Mouse (Mus musculus) hindbrain, embryonic 11.5 days (tissue): ENCODE measurements at regions not wholly inside any gene's neighbourhood (a gene's known extent, or its start where the extent isn't known, plus 50 kb on each side); places are given as distances from the start of the nearest gene placed in this dataset.

Experiments used
- ATAC-seq: fragments of 200-750 bp; cut with Nextera tagmentation; 2 replicates; pipeline ENCODE4 v1.8.0; 2017; ENCODE audit warnings: mild to moderate bottlenecking, moderate TSS enrichment, moderate library complexity; ENCODE audit not compliant: low FRiP score
- DNase-seq: peaks from one replicate; pipeline ENCODE4 v3.0.0-alpha.2; 2015; ENCODE audit warnings: low spot score
- H3K27ac ChIP-seq: fragments of 300-500 bp; sonication (generic); 2 replicates; pipeline ENCODE4 v1.5.1; 2014; ENCODE audit warnings: mild to moderate bottlenecking, low read depth, low read length
- H3K27me3 ChIP-seq: fragments of 300-500 bp; sonication (generic); 2 replicates; pipeline ENCODE4 v1.6.1; 2014; ENCODE audit warnings: mild to moderate bottlenecking, low read length, moderate library complexity, mixed read lengths; ENCODE audit not compliant: control insufficient read depth, insufficient read depth
- H3K36me3 ChIP-seq: fragments of 300-500 bp; sonication (generic); 2 replicates; pipeline ENCODE4 v1.6.1; 2014; ENCODE audit warnings: mild to moderate bottlenecking, low read length, moderate library complexity, mixed read lengths; ENCODE audit not compliant: control insufficient read depth, insufficient read depth
- H3K4me1 ChIP-seq: fragments of 300-500 bp; sonication (generic); replicated peaks from 2 replicates; pipeline ENCODE4 v1.6.1; 2014; ENCODE audit warnings: low read length, mixed read lengths; ENCODE audit not compliant: control insufficient read depth, insufficient read depth
- H3K4me2 ChIP-seq: fragments of 300-500 bp; sonication (generic); replicated peaks from 2 replicates; pipeline ENCODE4 v1.6.1; 2014; ENCODE audit warnings: mild to moderate bottlenecking, low read depth, low read length
- H3K4me3 ChIP-seq: fragments of 300-500 bp; sonication (generic); 2 replicates; pipeline ENCODE4 v1.5.1; 2014; ENCODE audit warnings: low read depth, low read length
- H3K9ac ChIP-seq: fragments of 300-500 bp; sonication (generic); 2 replicates; pipeline ENCODE4 v1.6.1; 2014; ENCODE audit warnings: low read depth, low read length
- H3K9me3 ChIP-seq: fragments of 300-500 bp; sonication (generic); 2 replicates; pipeline ENCODE4 v1.6.1; 2016; ENCODE audit warnings: low read length; ENCODE audit not compliant: control insufficient read depth
- WGBS: fragments of 180-500 bp; shearing (Covaris S2); extraction: QIAGEN DNeasy Blood & Tissue Kit; methylation state at CpG from one replicate; pipeline ENCODE4 v1.1.7; 2014; 5-methylcytosine and 5-hydroxymethylcytosine counted together

GRCm38 (mm10) chr2:79059944-79060238 lies 192.0 kb downstream of the Ube2e3 start:
- no peaks in the 10 kb centered on the region for H3K4me1 ChIP-seq
- no peak overlapping the region for H3K4me3 ChIP-seq
- ATAC-seq: peak; percentile 34; the same call in 1 of the 2 replicates
- no peaks in the 10 kb centered on the region for H3K36me3 ChIP-seq
- 85% methylated on average over 4 of the region's 4 CpGs for WGBS
- H3K9ac ChIP-seq: no peak overlapping the region
- H3K9me3 ChIP-seq: no peaks in the 10 kb centered on the region
- H3K4me2 ChIP-seq: no peak overlapping the region
- no peaks in the 10 kb centered on the region for H3K27me3 ChIP-seq
- peak overlapping the region; percentile 56 for H3K27ac ChIP-seq
- no peak for DNase-seq

- Histone ChIP-seq H3K27ac (no peak overlapping the region), H3K9ac (no peak overlapping the region), H3K27me3 (no peaks in the 10 kb centered on the region), H3K9me3 (no peaks in the 10 kb centered on the region), H3K36me3 (no peaks in the 10 kb centered on the region), H3K4me1 (no peaks in the 10 kb centered on the region), H3K4me3 (no peak overlapping the region), H3K4me2 (no peak overlapping the region)
- no peak for DNase-seq
- WGBS: 82% methylated on average over 7 of the region's 7 CpGs
- ATAC-seq: no peak
Measured at GRCm38 (mm10) chr2:79060320-79060719, 192.4 kb downstream of the Ube2e3 start.

GRCm38 (mm10) chr2:79061645-79062044 lies 193.6 kb upstream of the Itga4 start:
- no peak for DNase-seq
- 79% methylated on average over 4 of the region's 4 CpGs for WGBS

GRCm38 (mm10) chr2:79062196-79062636 lies 193.0 kb upstream of the Itga4 start:
- Histone ChIP-seq H3K4me3 (no peak overlapping the region), H3K27ac (no peak overlapping the region), H3K9ac (no peak overlapping the region), H3K4me1 (no peaks in the 10 kb centered on the region), H3K36me3 (no peaks in the 10 kb centered on the region), H3K4me2 (no peak overlapping the region), H3K9me3 (no peaks in the 10 kb centered on the region), H3K27me3 (no peaks in the 10 kb centered on the region)
- WGBS: 80% methylated on average over 6 of the region's 6 CpGs
- DNase-seq (no peak), ATAC-seq (no peak)

More at GRCm38 (mm10) chr2:79061645-79062044, 193.6 kb upstream of the Itga4 start:
- Histone ChIP-seq H3K36me3 (no peaks in the 10 kb centered on the region), H3K4me2 (no peak overlapping the region), H3K27me3 (no peaks in the 10 kb centered on the region), H3K9ac (no peak overlapping the region), H3K4me1 (no peaks in the 10 kb centered on the region), H3K4me3 (no peak overlapping the region), H3K27ac (no peak overlapping the region), H3K9me3 (no peaks in the 10 kb centered on the region)
- no peak for ATAC-seq

GRCm38 (mm10) chr2:79063641-79064040 lies 191.6 kb upstream of the Itga4 start:
- no peak overlapping the region for H3K4me3 ChIP-seq
- no peaks in the 10 kb centered on the region for H3K9me3 ChIP-seq
- no peaks in the 10 kb centered on the region for H3K27me3 ChIP-seq
- no peaks in the 10 kb centered on the region for H3K36me3 ChIP-seq
- no peak overlapping the region for H3K4me2 ChIP-seq
- ATAC-seq (no peak), DNase-seq (no peak)
- H3K4me1 ChIP-seq: no peaks in the 10 kb centered on the region
- no peak overlapping the region for H3K27ac ChIP-seq
- H3K9ac ChIP-seq: no peak overlapping the region
- 98% methylated on average over 2 of the region's 2 CpGs for WGBS

GRCm38 (mm10) chr2:79065321-79065720 lies 189.9 kb upstream of the Itga4 start:
- DNase-seq: no peak
- 91% methylated on average over 1 of the region's 1 CpGs for WGBS

GRCm38 (mm10) chr2:79076115-79076514 lies 179.1 kb upstream of the Itga4 start:
- Histone ChIP-seq H3K4me1 (no peaks in the 10 kb centered on the region), H3K4me3 (no peak overlapping the region), H3K36me3 (no peaks in the 10 kb centered on the region), H3K4me2 (no peak overlapping the region), H3K27me3 (no peaks in the 10 kb centered on the region), H3K9me3 (no peaks in the 10 kb centered on the region), H3K27ac (no peak overlapping the region), H3K9ac (no peak overlapping the region)
- 60% methylated on average over 2 of the region's 2 CpGs for WGBS
- ATAC-seq (no peak), DNase-seq (no peak)

More at GRCm38 (mm10) chr2:79065321-79065720, 189.9 kb upstream of the Itga4 start:
- Histone ChIP-seq H3K27me3 (no peaks in the 10 kb centered on the region), H3K9me3 (no peaks in the 10 kb centered on the region), H3K27ac (no peak overlapping the region), H3K9ac (no peak overlapping the region), H3K4me1 (no peaks in the 10 kb centered on the region), H3K36me3 (no peaks in the 10 kb centered on the region), H3K4me3 (no peak overlapping the region), H3K4me2 (no peak overlapping the region)
- ATAC-seq: no peak

GRCm38 (mm10) chr2:79078836-79079394 lies 176.3 kb upstream of the Itga4 start:
- H3K27me3 ChIP-seq: no peaks in the 10 kb centered on the region
- H3K4me3 ChIP-seq: no peak overlapping the region
- no peak for ATAC-seq
- no peak for DNase-seq
- no peaks in the 10 kb centered on the region for H3K9me3 ChIP-seq
- no peaks in the 10 kb centered on the region for H3K4me1 ChIP-seq
- H3K9ac ChIP-seq: no peak overlapping the region
- no peak overlapping the region for H3K4me2 ChIP-seq
- no peak overlapping the region for H3K27ac ChIP-seq
- WGBS: 79% methylated on average over 5 of the region's 5 CpGs
- no peaks in the 10 kb centered on the region for H3K36me3 ChIP-seq

GRCm38 (mm10) chr2:79081769-79082168 lies 173.5 kb upstream of the Itga4 start:
- Histone ChIP-seq H3K27me3 (no peaks in the 10 kb centered on the region), H3K27ac (no peak overlapping the region), H3K4me3 (no peak overlapping the region), H3K4me2 (no peak overlapping the region), H3K36me3 (no peaks in the 10 kb centered on the region), H3K4me1 (no peaks in the 10 kb centered on the region), H3K9ac (no peak overlapping the region), H3K9me3 (no peaks in the 10 kb centered on the region)
- DNase-seq: no peak
- no peak for ATAC-seq
- WGBS: 84% methylated on average over 2 of the region's 2 CpGs
